Mouse (Mus musculus): ENCODE results near the gene Mia. TPM values are rescaled to one million over a fixed set of nuclear protein-coding genes. Genes with fewer than 3 reads are reported as not detected.

Gene Mia
- total RNA-seq, 1 experiment, result 12.5 TPM

DNA sequence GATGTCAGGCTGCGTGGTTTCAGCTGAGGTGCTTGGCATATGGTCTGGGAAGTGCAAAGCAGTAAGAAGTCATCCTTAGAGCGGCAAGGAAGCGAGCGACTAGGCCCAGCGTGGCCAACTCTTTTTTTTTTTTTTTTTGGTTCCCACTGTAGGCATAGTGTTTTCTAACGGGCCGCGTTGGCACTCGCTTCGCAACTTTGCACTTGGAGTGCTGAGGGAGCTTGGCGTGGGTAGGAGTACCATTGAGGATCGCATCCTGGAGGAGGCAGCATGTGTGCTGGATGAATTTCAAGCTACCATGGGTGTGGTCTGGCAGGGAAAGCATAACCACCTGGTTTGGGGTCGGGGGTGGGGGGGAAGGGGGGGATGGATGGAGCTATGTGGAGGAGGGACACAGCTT, 25.0 kb downstream of the Mia start:
- in situ Hi-C loops (cut with MboI; ENCODE audit: low sequenced_read_pairs in 2 of 2, unreplicated experiment in 2 of 2), result no loop called here
- DNase-seq (ENCODE audit: low read depth, low spot score), result no peak
- no peak overlapping the region for H3K9ac ChIP-seq (ENCODE audit: insufficient read depth, low read depth, low read length, poor library complexity, severe bottlenecking)
- peaks cover 24% of the 10 kb centered on the region for H3K36me3 ChIP-seq (ENCODE audit: control insufficient read depth, insufficient read depth, low read length, poor library complexity, severe bottlenecking)
- H3K27ac ChIP-seq (ENCODE audit: insufficient read depth, low read depth, low read length, poor library complexity, severe bottlenecking), result no peak overlapping the region
- H3K9me3 ChIP-seq (ENCODE audit: control insufficient read depth, insufficient read depth, low read depth, low read length), result no peaks in the 10 kb centered on the region
- TF ChIP-seq CHD2 (IDR thresholded peaks at IDR 0.05; ENCODE audit: low read depth, low read length), result no peak
- TF ChIP-seq ZNF384 (IDR thresholded peaks at IDR 0.05; ENCODE audit: low read depth, low read length), result no peak
- TF ChIP-seq MAFK (IDR thresholded peaks at IDR 0.05; ENCODE audit: insufficient read depth, low read depth, low read length), result no peak
- TF ChIP-seq ZC3H11A (IDR thresholded peaks at IDR 0.05; ENCODE audit: borderline replicate concordance, low read depth, low read length), result no peak
- no peak for TF ChIP-seq HCFC1 (IDR thresholded peaks at IDR 0.05; ENCODE audit: borderline replicate concordance, insufficient read depth, low read length)
- peaks cover 0 to 8% of the 10 kb centered on the region in 2 experiments; a peak in 2 of 4 replicates for H3K4me1 ChIP-seq (ENCODE audit: control insufficient read depth in 2 of 2, insufficient read depth in 2 of 2, low read length in 2 of 2, poor library complexity in 1 of 2)
- H3K4me3 ChIP-seq (ENCODE audit: insufficient read depth in 1 of 2, low read depth in 1 of 2, low read length in 2 of 2, poor library complexity in 1 of 2, severe bottlenecking in 1 of 2), result no peak overlapping the region

GRCm38 (mm10) chr7:27153205-27153764, 27.7 kb downstream of the Mia start, which contains the start of gene Cyp2t4:
TSS of gene Cyp2t4 (plus strand) at chr7:27153714.
- Histone ChIP-seq H3K9ac (ENCODE audit: insufficient read depth, low read depth, low read length, poor library complexity, severe bottlenecking) (no peak within 1 kb of the TSS), H3K9me3 (ENCODE audit: control insufficient read depth, insufficient read depth, low read depth, low read length) (no peaks in the 10 kb centered on the region), H3K4me3 (ENCODE audit: insufficient read depth in 1 of 2, low read depth in 1 of 2, low read length in 2 of 2, poor library complexity in 1 of 2, severe bottlenecking in 1 of 2) (no peak within 1 kb of the TSS), H3K4me1 (ENCODE audit: control insufficient read depth in 2 of 2, insufficient read depth in 2 of 2, low read length in 2 of 2, poor library complexity in 1 of 2) (peaks cover 0 to 6% of the 10 kb centered on the region in 2 experiments; a peak in 1 of 4 replicates), H3K36me3 (ENCODE audit: control insufficient read depth, insufficient read depth, low read length, poor library complexity, severe bottlenecking) (peaks cover 11% of the 10 kb centered on the region), H3K27ac (ENCODE audit: insufficient read depth, low read depth, low read length, poor library complexity, severe bottlenecking) (no peak within 1 kb of the TSS)
- DNase-seq (ENCODE audit: low read depth, low spot score), result no peak
- in situ Hi-C loops (cut with MboI; ENCODE audit: low sequenced_read_pairs in 2 of 2, unreplicated experiment in 2 of 2), result no loop called here
- TF ChIP-seq ZNF384 (IDR thresholded peaks at IDR 0.05; ENCODE audit: low read depth, low read length) (no peak), ZC3H11A (IDR thresholded peaks at IDR 0.05; ENCODE audit: borderline replicate concordance, low read depth, low read length) (no peak), CHD2 (IDR thresholded peaks at IDR 0.05; ENCODE audit: low read depth, low read length) (no peak), MAFK (IDR thresholded peaks at IDR 0.05; ENCODE audit: insufficient read depth, low read depth, low read length) (no peak), HCFC1 (IDR thresholded peaks at IDR 0.05; ENCODE audit: borderline replicate concordance, insufficient read depth, low read length) (no peak)

GRCm38 (mm10) chr7:27136410-27136996, 44.5 kb downstream of the Mia start:
- TF ChIP-seq HCFC1 (IDR thresholded peaks at IDR 0.05; ENCODE audit: borderline replicate concordance, insufficient read depth, low read length) (no peak), ZC3H11A (IDR thresholded peaks at IDR 0.05; ENCODE audit: borderline replicate concordance, low read depth, low read length) (no peak), ZNF384 (IDR thresholded peaks at IDR 0.05; ENCODE audit: low read depth, low read length) (no peak), CHD2 (IDR thresholded peaks at IDR 0.05; ENCODE audit: low read depth, low read length) (no peak), MAFK (IDR thresholded peaks at IDR 0.05; ENCODE audit: insufficient read depth, low read depth, low read length) (no peak)
- Histone ChIP-seq H3K36me3 (ENCODE audit: control insufficient read depth, insufficient read depth, low read length, poor library complexity, severe bottlenecking) (no peaks in the 10 kb centered on the region), H3K9me3 (ENCODE audit: control insufficient read depth, insufficient read depth, low read depth, low read length) (no peaks in the 10 kb centered on the region), H3K9ac (ENCODE audit: insufficient read depth, low read depth, low read length, poor library complexity, severe bottlenecking) (no peak overlapping the region), H3K4me1 (ENCODE audit: control insufficient read depth in 2 of 2, insufficient read depth in 2 of 2, low read length in 2 of 2, poor library complexity in 1 of 2) (peaks cover 0 to 5% of the 10 kb centered on the region in 2 experiments; a peak in 1 of 4 replicates), H3K4me3 (ENCODE audit: insufficient read depth in 1 of 2, low read depth in 1 of 2, low read length in 2 of 2, poor library complexity in 1 of 2, severe bottlenecking in 1 of 2) (no peak overlapping the region), H3K27ac (ENCODE audit: insufficient read depth, low read depth, low read length, poor library complexity, severe bottlenecking) (no peak overlapping the region)
- in situ Hi-C loops (cut with MboI; ENCODE audit: low sequenced_read_pairs in 2 of 2, unreplicated experiment in 2 of 2), result no loop called here
- no peak for DNase-seq (ENCODE audit: low read depth, low spot score)

- Histone ChIP-seq H3K27ac (ENCODE audit: insufficient read depth, low read depth, low read length, poor library complexity, severe bottlenecking) (no peak overlapping the region), H3K36me3 (ENCODE audit: control insufficient read depth, insufficient read depth, low read length, poor library complexity, severe bottlenecking) (no peaks in the 10 kb centered on the region), H3K4me1 (ENCODE audit: control insufficient read depth in 2 of 2, insufficient read depth in 2 of 2, low read length in 2 of 2, poor library complexity in 1 of 2) (peaks cover 0 to 10% of the 10 kb centered on the region in 2 experiments; a peak in 1 of 4 replicates), H3K4me3 (ENCODE audit: insufficient read depth in 1 of 2, low read depth in 1 of 2, low read length in 2 of 2, poor library complexity in 1 of 2, severe bottlenecking in 1 of 2) (no peak overlapping the region), H3K9me3 (ENCODE audit: control insufficient read depth, insufficient read depth, low read depth, low read length) (no peaks in the 10 kb centered on the region), H3K9ac (ENCODE audit: insufficient read depth, low read depth, low read length, poor library complexity, severe bottlenecking) (no peak overlapping the region)
- in situ Hi-C loops (cut with MboI; ENCODE audit: low sequenced_read_pairs in 2 of 2, unreplicated experiment in 2 of 2), result no loop called here
- TF ChIP-seq ZC3H11A (IDR thresholded peaks at IDR 0.05; ENCODE audit: borderline replicate concordance, low read depth, low read length), result no peak
- no peak for TF ChIP-seq ZNF384 (IDR thresholded peaks at IDR 0.05; ENCODE audit: low read depth, low read length)
- no peak for TF ChIP-seq CHD2 (IDR thresholded peaks at IDR 0.05; ENCODE audit: low read depth, low read length)
- no peak for TF ChIP-seq HCFC1 (IDR thresholded peaks at IDR 0.05; ENCODE audit: borderline replicate concordance, insufficient read depth, low read length)
- TF ChIP-seq MAFK (IDR thresholded peaks at IDR 0.05; ENCODE audit: insufficient read depth, low read depth, low read length), result no peak
- DNase-seq (ENCODE audit: low read depth, low spot score), result no peak
Observed at GRCm38 (mm10) chr7:27133757-27134156, 47.2 kb downstream of the Mia start.

Data from ES-E14 (cell line).